Mouse (Mus musculus) erythroblast, embryonic 14.5 days (primary cell): ENCODE data around the gene Paqr5. TPM values are rescaled to one million over a fixed set of nuclear protein-coding genes. Genes with fewer than 3 reads are reported as not detected.

Experiments used
- H3K27me3 ChIP-seq: 2 replicates; pipeline ENCODE4 v1.6.1; 2012; ENCODE audit warnings: inconsistent platforms; ENCODE audit not compliant: control insufficient read depth
- H3K36me3 ChIP-seq: 2 replicates; pipeline ENCODE4 v1.6.1; 2012; ENCODE audit warnings: mild to moderate bottlenecking, inconsistent platforms; ENCODE audit not compliant: control insufficient read depth
- H3K4me1 ChIP-seq: 2 replicates; pipeline ENCODE4 v1.6.1; 2012; ENCODE audit warnings: inconsistent platforms; ENCODE audit not compliant: control insufficient read depth
- H3K4me3 ChIP-seq: replicated peaks from 2 replicates; pipeline ENCODE3; 2012; ENCODE audit warnings: moderate library complexity, mild to moderate bottlenecking, inconsistent platforms
- H3K9me3 ChIP-seq: 2 replicates; pipeline ENCODE4 v1.6.1; 2012; ENCODE audit warnings: low read length, inconsistent platforms, mixed read lengths; ENCODE audit not compliant: control insufficient read depth
- GATA1 ChIP-seq: IDR thresholded peaks from 2 replicates; pipeline ENCODE4 v1.6.1; 2012; ENCODE audit warnings: low read length, inconsistent platforms, mixed read lengths
- TAL1 ChIP-seq: IDR thresholded peaks from 3 replicates; pipeline ENCODE4 v1.6.1; 2012; ENCODE audit warnings: low read length, inconsistent platforms, mixed read lengths
- polyA plus RNA-seq: library from polyadenylated mRNA; stranded (reverse); fragments of >175 nt; gene quantifications from 2 replicates; pipeline ENCODE4 v1.2.3, GENCODE M21; 2012

Paqr5 gene
- polyA plus RNA-seq, 1 experiment, result not detected

DNA sequence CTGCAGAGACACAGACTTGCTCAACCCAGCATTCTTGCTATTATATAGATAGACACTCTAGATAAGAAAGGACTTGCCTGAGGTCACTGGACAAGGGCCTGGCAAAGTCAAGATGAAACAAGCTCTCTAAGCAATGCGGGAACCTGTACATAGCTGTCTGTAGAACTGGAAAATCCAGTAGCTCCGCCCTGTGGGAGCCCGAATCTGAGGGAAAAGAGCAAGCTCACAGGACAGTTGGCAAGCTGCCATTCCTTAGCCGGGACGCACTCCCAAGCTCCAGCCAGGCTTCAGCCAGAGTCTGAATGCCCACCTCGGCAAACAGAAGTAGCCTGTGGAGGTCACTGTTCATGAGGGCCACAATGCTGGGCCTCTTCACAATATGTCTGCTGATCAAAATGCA lies 28.8 kb downstream of the Paqr5 start:
- no peak for TF ChIP-seq TAL1
- TF ChIP-seq GATA1, result no peak
- Histone ChIP-seq H3K4me1 (no peaks in the 10 kb centered on the region), H3K4me3 (no peak overlapping the region), H3K27me3 (no peaks in the 10 kb centered on the region), H3K36me3 (no peaks in the 10 kb centered on the region), H3K9me3 (no peaks in the 10 kb centered on the region)

DNA sequence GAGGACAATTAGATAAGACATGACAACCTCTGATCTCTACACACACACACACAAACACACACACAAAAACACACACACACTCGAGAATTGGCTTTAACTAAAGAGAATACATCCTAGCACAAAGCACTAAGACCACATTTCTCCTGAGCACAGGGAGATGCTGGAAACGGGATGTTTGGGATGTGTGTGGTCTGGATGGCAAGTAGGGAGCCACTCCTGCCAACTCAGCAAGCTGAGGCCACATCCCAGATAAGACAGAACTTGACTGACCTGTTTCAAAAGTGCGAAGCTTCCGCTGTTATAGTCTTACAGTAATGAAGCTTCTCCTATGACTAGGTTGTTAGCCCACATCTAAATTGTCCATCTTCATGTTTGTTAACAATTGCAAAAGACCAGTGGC lies 35.5 kb downstream of the Paqr5 start:
- TF ChIP-seq GATA1 (no peak), TAL1 (no peak)
- Histone ChIP-seq H3K9me3 (no peaks in the 10 kb centered on the region), H3K4me3 (no peak overlapping the region), H3K4me1 (no peaks in the 10 kb centered on the region), H3K36me3 (no peaks in the 10 kb centered on the region), H3K27me3 (no peaks in the 10 kb centered on the region)

- Histone ChIP-seq H3K36me3 (no peaks in the 10 kb centered on the region), H3K27me3 (no peaks in the 10 kb centered on the region)
- no peak for TF ChIP-seq GATA1
- no peak for TF ChIP-seq TAL1
Observed at GRCm38 (mm10) chr9:61990738-61991137, 35.9 kb downstream of the Paqr5 start.

GRCm38 (mm10) chr9:61986055-61986454 lies 40.6 kb downstream of the Paqr5 start:
- no peak for TF ChIP-seq TAL1
- TF ChIP-seq GATA1, result no peak
- no peaks in the 10 kb centered on the region for H3K27me3 ChIP-seq
- no peaks in the 10 kb centered on the region for H3K4me1 ChIP-seq
- no peaks in the 10 kb centered on the region for H3K9me3 ChIP-seq
- H3K36me3 ChIP-seq, result no peaks in the 10 kb centered on the region
- no peak overlapping the region for H3K4me3 ChIP-seq

More at GRCm38 (mm10) chr9:61990738-61991137, 35.9 kb downstream of the Paqr5 start:
- H3K9me3 ChIP-seq, result no peaks in the 10 kb centered on the region
- H3K4me3 ChIP-seq, result no peak overlapping the region
- H3K4me1 ChIP-seq, result no peaks in the 10 kb centered on the region

GRCm38 (mm10) chr9:61985183-61985863 lies 41.3 kb downstream of the Paqr5 start:
- Histone ChIP-seq H3K27me3 (no peaks in the 10 kb centered on the region), H3K9me3 (no peaks in the 10 kb centered on the region), H3K36me3 (no peaks in the 10 kb centered on the region), H3K4me1 (no peaks in the 10 kb centered on the region), H3K4me3 (no peak overlapping the region)
- TF ChIP-seq GATA1 (no peak), TAL1 (no peak)

- Histone ChIP-seq H3K36me3 (no peaks in the 10 kb centered on the region), H3K27me3 (no peaks in the 10 kb centered on the region), H3K4me3 (no peak overlapping the region), H3K9me3 (no peaks in the 10 kb centered on the region), H3K4me1 (no peaks in the 10 kb centered on the region)
- no peak for TF ChIP-seq TAL1
- TF ChIP-seq GATA1, result no peak
Observed at GRCm38 (mm10) chr9:61982940-61983620, 43.6 kb downstream of the Paqr5 start.

DNA sequence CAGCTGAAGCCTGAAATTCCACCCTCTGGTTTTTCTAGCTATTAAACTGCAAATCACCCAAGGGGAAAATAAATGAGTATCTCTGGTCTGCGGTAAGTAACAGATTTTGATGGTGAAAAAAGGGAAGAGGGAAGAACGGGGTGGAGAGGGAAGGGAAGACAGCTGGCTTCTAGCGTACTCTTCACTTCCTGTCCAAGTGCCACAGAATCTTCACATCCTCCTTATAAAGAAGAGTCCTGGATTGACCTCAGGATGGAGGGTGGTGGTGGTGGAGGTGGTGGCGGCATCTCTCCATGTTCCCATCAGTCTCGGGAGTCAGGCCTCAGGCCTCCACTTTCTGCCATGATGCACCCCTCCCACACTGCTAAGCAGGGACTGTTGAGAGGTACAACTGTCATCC lies 44.8 kb downstream of the Paqr5 start:
- no peak for TF ChIP-seq TAL1
- no peak for TF ChIP-seq GATA1
- Histone ChIP-seq H3K27me3 (no peaks in the 10 kb centered on the region), H3K4me3 (no peak overlapping the region), H3K4me1 (no peaks in the 10 kb centered on the region), H3K9me3 (no peaks in the 10 kb centered on the region), H3K36me3 (no peaks in the 10 kb centered on the region)

DNA sequence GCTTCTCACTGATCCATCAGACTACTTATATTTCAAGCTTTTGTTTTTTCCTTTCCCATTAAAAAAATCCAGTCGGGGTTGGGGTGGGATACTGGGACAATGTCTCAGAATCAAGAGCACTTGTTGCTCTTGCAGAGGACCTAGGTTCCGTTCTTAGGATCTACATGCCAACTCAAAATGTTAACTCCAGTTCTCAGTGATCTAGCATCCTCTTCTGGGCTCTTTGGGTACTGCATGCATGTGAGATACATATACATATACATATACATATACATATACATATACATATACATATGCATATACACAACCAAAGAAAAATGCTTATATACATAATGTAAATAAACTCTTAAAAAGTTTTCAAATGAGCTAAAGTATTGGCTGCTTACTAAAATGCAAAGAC lies 46.7 kb downstream of the Paqr5 start:
- H3K4me1 ChIP-seq, result no peaks in the 10 kb centered on the region
- H3K4me3 ChIP-seq, result no peak overlapping the region
- no peaks in the 10 kb centered on the region for H3K36me3 ChIP-seq
- TF ChIP-seq TAL1 (no peak), GATA1 (no peak)
- H3K9me3 ChIP-seq, result no peaks in the 10 kb centered on the region
- H3K27me3 ChIP-seq, result no peaks in the 10 kb centered on the region

DNA sequence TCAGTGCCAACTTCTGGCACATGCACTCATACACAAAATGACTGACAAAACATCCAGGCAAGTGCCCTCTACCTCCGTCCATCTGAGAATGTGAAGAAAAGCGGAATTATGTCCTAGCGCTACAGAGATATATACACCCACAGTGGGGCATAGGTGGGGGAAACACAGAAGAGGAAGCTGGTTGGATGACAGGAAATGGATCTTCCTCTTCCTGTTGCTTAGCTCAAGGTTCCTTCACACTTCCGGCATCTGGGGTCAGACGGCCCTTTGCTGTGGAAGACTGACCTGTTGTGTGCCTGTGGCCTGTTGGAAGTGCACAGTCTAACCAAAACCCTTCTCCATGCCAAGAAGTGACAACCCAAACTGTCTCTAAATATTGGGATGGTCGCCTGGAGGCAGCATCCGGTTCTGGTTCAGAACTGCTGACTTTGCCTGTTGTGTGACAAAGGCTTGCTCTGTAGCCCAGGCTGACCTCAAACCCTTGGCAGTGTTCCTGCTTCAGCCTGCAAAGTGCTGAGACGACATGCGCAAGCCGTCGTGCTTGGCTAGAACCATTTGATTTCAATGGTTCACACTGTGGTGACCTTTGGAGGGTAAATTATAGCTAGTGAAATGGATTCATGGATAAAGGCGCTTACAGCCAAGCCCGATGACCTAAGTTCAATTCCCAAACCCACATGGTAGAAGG lies 49.3 kb downstream of the Paqr5 start:
- no peaks in the 10 kb centered on the region for H3K9me3 ChIP-seq
- TF ChIP-seq GATA1 (no peak), TAL1 (no peak)
- no peaks in the 10 kb centered on the region for H3K27me3 ChIP-seq
- H3K36me3 ChIP-seq, result no peaks in the 10 kb centered on the region
- H3K4me1 ChIP-seq, result no peaks in the 10 kb centered on the region
- no peak overlapping the region for H3K4me3 ChIP-seq
